Mouse (Mus musculus) heart, postnatal 0 days (tissue): Measurements from ENCODE around the gene Pik3c2b.

Source experiments
- CTCF ChIP-seq: IDR thresholded peaks from 2 replicates; pipeline ENCODE4 v1.5.1; 2016; ENCODE audit warnings: antibody characterized with exemption, control low read depth, low read depth
- EP300 ChIP-seq: IDR thresholded peaks from 2 replicates; pipeline ENCODE4 v1.6.1; 2016; ENCODE audit warnings: antibody characterized with exemption, low read depth

DNA sequence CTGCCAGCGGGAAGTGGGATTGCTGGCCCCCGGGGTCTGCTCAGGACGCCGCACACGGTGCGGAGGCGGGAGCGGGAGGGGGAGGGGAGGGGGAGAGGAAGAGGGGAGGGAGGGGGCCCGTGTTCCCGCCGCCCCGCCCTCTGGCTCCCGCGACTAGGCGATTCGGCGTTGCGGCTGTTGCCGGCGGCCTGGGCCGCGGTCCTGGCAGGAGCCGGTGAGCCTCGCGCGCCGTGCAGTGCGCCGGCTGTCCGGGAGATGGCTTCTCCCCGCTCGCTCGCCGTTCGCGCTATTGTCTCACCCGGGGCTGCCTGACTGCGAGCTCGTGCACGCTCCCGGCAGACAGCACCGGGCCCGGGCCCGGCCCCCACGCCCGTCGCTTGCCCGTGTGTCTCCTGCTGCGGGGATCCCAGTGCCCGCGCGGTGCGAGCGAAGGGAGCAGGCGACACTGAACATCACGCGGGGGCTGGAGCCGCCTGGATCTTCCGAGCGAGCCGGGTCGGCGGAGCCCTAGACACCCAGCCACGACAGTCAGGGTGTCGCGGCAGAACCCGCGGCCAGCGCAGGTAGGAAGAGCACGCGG, 484 bp downstream of the Pik3c2b start:
- TF ChIP-seq CTCF (peak; percentile 38), EP300 (no peak)
